Mouse (Mus musculus): ENCODE data around the gene Cpm.

DNA sequence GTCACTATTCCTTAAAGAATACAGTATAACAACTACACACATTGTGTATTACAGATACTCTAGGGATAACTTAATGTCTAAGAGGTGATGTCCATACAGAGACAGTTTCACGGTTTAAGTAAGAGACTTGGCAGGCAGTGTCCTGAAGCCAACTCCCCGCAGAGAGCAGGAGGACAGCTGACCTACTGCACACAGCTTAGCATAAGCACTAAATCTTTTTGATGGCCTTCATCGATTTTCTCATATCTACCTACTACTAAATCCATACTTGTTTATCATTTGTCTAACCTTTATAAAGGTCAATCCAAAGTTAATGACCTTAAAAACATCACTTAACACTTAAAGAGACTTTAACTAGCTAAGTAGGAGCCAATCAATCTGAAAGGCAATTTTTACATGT lies 74.2 kb downstream of the Cpm start:
- TF ChIP-seq POLR2A (IDR thresholded peaks at IDR 0.05; ENCODE audit: insufficient read depth, low read length) (no peak), EP300 (IDR thresholded peaks at IDR 0.05; ENCODE audit: insufficient read depth, low read depth, low read length) (no peak), CTCF (IDR thresholded peaks at IDR 0.05; ENCODE audit: low read depth, low read length) (no peak)

Measured in ES-Bruce4 (cell line).